Mouse (Mus musculus) ES-E14 (cell line): Measurements from ENCODE around the gene Mbd6. TPM values are rescaled to one million over a fixed set of nuclear protein-coding genes. Genes with fewer than 3 reads are reported as not detected.
A peak's percentile ranks its signal among the peaks of the same experiment; 100 is the strongest.

Experiments used
- DNase-seq: peaks from one replicate; pipeline ENCODE4 v3.0.0-alpha.2; 2013; ENCODE audit warnings: low read depth, low spot score
- H3K27ac ChIP-seq: 2 replicates; pipeline ENCODE4 v1.5.1; 2012; ENCODE audit warnings: low read depth, mild to moderate bottlenecking, low read length, moderate library complexity, mixed read lengths; ENCODE audit not compliant: poor library complexity, insufficient read depth, severe bottlenecking
- H3K36me3 ChIP-seq: 2 replicates; pipeline ENCODE4 v1.6.1; 2012; ENCODE audit warnings: mild to moderate bottlenecking, low read length, moderate library complexity, mixed read lengths; ENCODE audit not compliant: control insufficient read depth, poor library complexity, insufficient read depth, severe bottlenecking
- H3K4me1 ChIP-seq, 2 experiments: fragments of 150-350 bp in 1 of 2; sonication (generic) in 1 of 2; 2 replicates each; pipeline ENCODE4 v1.6.1; 2012; ENCODE audit warnings: low read length in 2 of 2, mild to moderate bottlenecking in 1 of 2, mixed read lengths in 1 of 2; ENCODE audit not compliant: control insufficient read depth in 2 of 2, insufficient read depth in 2 of 2, poor library complexity in 1 of 2
- H3K4me3 ChIP-seq, 2 experiments: fragments of 150-350 bp in 1 of 2; sonication (generic) in 1 of 2; 2 replicates each; pipeline ENCODE4 v1.5.1; 2012; ENCODE audit warnings: low read length in 2 of 2, low read depth in 1 of 2, mild to moderate bottlenecking in 1 of 2, mixed read lengths in 1 of 2; ENCODE audit not compliant: insufficient read depth in 1 of 2, poor library complexity in 1 of 2, severe bottlenecking in 1 of 2
- H3K9ac ChIP-seq: 2 replicates; pipeline ENCODE4 v1.6.1; 2012; ENCODE audit warnings: low read depth, mild to moderate bottlenecking, low read length, mixed read lengths; ENCODE audit not compliant: poor library complexity, insufficient read depth, severe bottlenecking
- H3K9me3 ChIP-seq: fragments of 150-350 bp; sonication (generic); 2 replicates; pipeline ENCODE4 v1.6.1; 2012; ENCODE audit warnings: low read depth, mild to moderate bottlenecking, low read length; ENCODE audit not compliant: control insufficient read depth, insufficient read depth
- CHD2 ChIP-seq: IDR thresholded peaks from 2 replicates; pipeline ENCODE4 v1.6.1; 2014; ENCODE audit warnings: mild to moderate bottlenecking, low read depth, low read length, inconsistent platforms
- HCFC1 ChIP-seq: IDR thresholded peaks from 2 replicates; pipeline ENCODE4 v1.6.1; 2012; ENCODE audit warnings: low read length, inconsistent platforms, borderline replicate concordance; ENCODE audit not compliant: insufficient read depth
- MAFK ChIP-seq: IDR thresholded peaks from 2 replicates; pipeline ENCODE4 v1.6.1; 2014; ENCODE audit warnings: mild to moderate bottlenecking, low read depth, low read length, inconsistent platforms; ENCODE audit not compliant: insufficient read depth
- ZC3H11A ChIP-seq: IDR thresholded peaks from 2 replicates; pipeline ENCODE4 v1.6.1; 2012; ENCODE audit warnings: low read depth, mild to moderate bottlenecking, inconsistent platforms, low read length, borderline replicate concordance
- ZNF384 ChIP-seq: IDR thresholded peaks from 2 replicates; pipeline ENCODE4 v1.6.1; 2012; ENCODE audit warnings: low read depth, low read length, inconsistent platforms
- in situ Hi-C, 2 experiments: fragments of 600-800 bp; cut with MboI; formaldehyde crosslinking; loops; one replicate each; pipeline ENCODE4 v1.15.1; 2025; ENCODE audit warnings: low sequenced_read_pairs in 2 of 2, inconsistent platforms in 1 of 2; ENCODE audit not compliant: unreplicated experiment in 2 of 2
- total RNA-seq: library from RNA; depleted of rRNA; stranded (reverse); fragments of 300-350 nt; gene quantifications from 2 replicates; pipeline ENCODE4 v1.2.3, GENCODE M21; 2012

The Mbd6 gene
- total RNA-seq, 1 experiment, result 15.8 TPM

- Histone ChIP-seq H3K9ac (peak overlapping the region; percentile 92), H3K4me1 (peaks cover 6 to 35% of the 10 kb centered on the region in 2 experiments), H3K36me3 (peaks cover 39% of the 10 kb centered on the region), H3K4me3 (peak overlapping the region; percentile 89 to 94), H3K27ac (peak overlapping the region; percentile 95; the same call in 1 of the 2 replicates), H3K9me3 (no peaks in the 10 kb centered on the region)
- TF ChIP-seq MAFK (no peak), ZC3H11A (no peak), ZNF384 (no peak), HCFC1 (no peak), CHD2 (no peak)
- no peak for DNase-seq
- in situ Hi-C loops, result no loop called here
Measured at GRCm38 (mm10) chr10:127287936-127288293, 903 bp downstream of the Mbd6 start.

DNA sequence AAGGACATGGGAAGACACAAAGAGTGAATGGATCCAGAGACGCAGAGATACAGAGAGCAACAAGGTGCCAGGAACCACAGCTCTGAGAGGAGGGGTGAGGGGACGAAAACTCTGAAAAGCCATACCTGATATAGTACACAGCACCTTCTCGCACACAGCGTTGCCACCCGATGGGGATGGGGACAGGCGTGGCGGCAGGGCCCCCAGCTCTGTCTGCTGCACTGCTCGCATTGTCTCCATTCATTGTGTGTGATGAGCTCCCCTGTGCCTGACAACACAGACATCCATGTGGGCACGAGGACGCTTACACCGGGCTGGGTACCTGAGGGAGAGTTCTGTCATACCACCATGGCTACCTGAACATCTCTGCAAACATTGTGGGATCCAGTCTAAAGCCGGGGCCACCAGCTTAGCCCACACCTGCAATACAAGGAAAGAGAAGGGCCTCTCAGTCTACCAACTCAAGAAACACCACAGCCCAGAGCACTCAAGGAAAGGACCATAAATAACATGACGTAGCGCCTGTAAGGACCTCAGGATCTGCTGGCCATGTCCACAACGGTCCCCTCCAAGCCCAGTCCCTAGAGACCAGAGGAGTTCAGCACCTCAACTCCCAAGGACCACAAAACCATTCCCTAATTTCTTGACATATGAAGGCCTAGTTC, 1.4 kb downstream of the Mbd6 start:
- Histone ChIP-seq H3K4me1 (peaks cover 8 to 41% of the 10 kb centered on the region in 2 experiments), H3K27ac (peak overlapping the region; percentile 16; the same call in 1 of the 2 replicates)

GRCm38 (mm10) chr10:127286730-127287129, 2.1 kb downstream of the Mbd6 start:
- no peak for DNase-seq
- H3K36me3 ChIP-seq, result peaks cover 48% of the 10 kb centered on the region

More for the DNA sequence above, 1.4 kb downstream of the Mbd6 start:
- 0 out of 2 replicates have a peak overlapping the region, but pooled peaks have one; percentile 12 for H3K9ac ChIP-seq
- H3K36me3 ChIP-seq, result peaks cover 44% of the 10 kb centered on the region
- peak overlapping the region; percentile 89 to 94; a peak in 2 of 4 replicates for H3K4me3 ChIP-seq
- in situ Hi-C loops, result no loop called here
- no peak for DNase-seq
- TF ChIP-seq ZNF384 (no peak), HCFC1 (no peak), MAFK (no peak), CHD2 (no peak), ZC3H11A (no peak)
- no peaks in the 10 kb centered on the region for H3K9me3 ChIP-seq

GRCm38 (mm10) chr10:127286194-127286593, 2.6 kb downstream of the Mbd6 start:
- in situ Hi-C loops, result no loop called here
- Histone ChIP-seq H3K36me3 (peaks cover 53% of the 10 kb centered on the region), H3K4me3 (no peak overlapping the region), H3K9me3 (no peaks in the 10 kb centered on the region), H3K4me1 (peaks cover 8 to 41% of the 10 kb centered on the region in 2 experiments), H3K27ac (no peak overlapping the region), H3K9ac (no peak overlapping the region)
- no peak for DNase-seq
- no peak for TF ChIP-seq HCFC1
- TF ChIP-seq MAFK, result no peak
- TF ChIP-seq ZC3H11A, result no peak
- TF ChIP-seq ZNF384, result no peak
- TF ChIP-seq CHD2, result no peak

More at GRCm38 (mm10) chr10:127286730-127287129, 2.1 kb downstream of the Mbd6 start:
- H3K4me1 ChIP-seq, result peaks cover 8 to 43% of the 10 kb centered on the region in 2 experiments
- no peak for TF ChIP-seq MAFK
- TF ChIP-seq HCFC1, result no peak
- TF ChIP-seq ZNF384, result no peak
- H3K4me3 ChIP-seq, result no peak overlapping the region
- H3K9ac ChIP-seq, result no peak overlapping the region
- no peak overlapping the region for H3K27ac ChIP-seq
- in situ Hi-C loops, result no loop called here
- H3K9me3 ChIP-seq, result no peaks in the 10 kb centered on the region

DNA sequence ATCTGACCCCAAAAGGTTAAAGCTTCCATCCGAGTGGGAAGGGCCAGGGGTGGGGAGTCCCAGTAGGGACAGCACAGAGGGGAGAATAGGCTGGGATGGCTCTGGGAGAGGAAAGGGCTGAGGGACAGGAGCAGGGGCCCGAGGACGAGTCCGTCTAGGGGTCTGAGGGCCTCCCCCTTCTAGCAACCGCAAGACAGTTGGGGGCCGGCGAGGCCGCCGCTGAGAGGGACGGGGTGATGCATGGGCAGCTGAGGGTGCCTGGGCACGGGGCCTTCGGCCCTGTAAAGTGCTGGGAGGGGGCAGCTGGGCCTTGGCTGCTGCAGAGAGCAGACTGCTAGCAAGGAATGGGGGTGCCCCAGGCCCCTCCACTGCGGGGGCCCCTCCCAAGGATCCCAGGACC, 3.2 kb downstream of the Mbd6 start:
- no peak for TF ChIP-seq ZC3H11A
- no peak for TF ChIP-seq CHD2
- TF ChIP-seq HCFC1, result no peak
- no peak for TF ChIP-seq ZNF384
- TF ChIP-seq MAFK, result no peak
- in situ Hi-C loops, result no loop called here
- H3K36me3 ChIP-seq, result peaks cover 55% of the 10 kb centered on the region
- no peak overlapping the region for H3K4me3 ChIP-seq
- H3K9ac ChIP-seq, result no peak overlapping the region
- no peaks in the 10 kb centered on the region for H3K9me3 ChIP-seq
- no peak for DNase-seq
- H3K27ac ChIP-seq, result no peak overlapping the region
- peaks cover 8 to 41% of the 10 kb centered on the region in 2 experiments for H3K4me1 ChIP-seq
